Mouse (Mus musculus) spleen, adult 2 months (tissue): ENCODE results near the gene Ifna6. TPM values are rescaled to one million over a fixed set of nuclear protein-coding genes. Genes with fewer than 3 reads are reported as not detected.

Source experiments
- DNase-seq, 2 experiments: peaks; one replicate each; pipeline versions ENCODE4 v3.0.0 to v3.0.0-alpha.2; 2012 to 2021; ENCODE audit warnings: low spot score in 2 of 2, low read depth in 1 of 2
- H3K27ac ChIP-seq: fragments of 200-500 bp; 2 replicates; pipeline ENCODE4 v1.5.1; 2012; ENCODE audit warnings: low read length, inconsistent platforms; ENCODE audit not compliant: insufficient read depth
- H3K27me3 ChIP-seq: fragments of 200-500 bp; 2 replicates; pipeline ENCODE4 v1.6.1; 2012; ENCODE audit warnings: mild to moderate bottlenecking, moderate library complexity, low read length, inconsistent platforms; ENCODE audit not compliant: control insufficient read depth, insufficient read depth
- H3K36me3 ChIP-seq: fragments of 200-500 bp; 2 replicates; pipeline ENCODE4 v1.6.1; 2012; ENCODE audit warnings: mild to moderate bottlenecking, low read length, inconsistent platforms; ENCODE audit not compliant: control insufficient read depth, insufficient read depth
- H3K4me1 ChIP-seq: fragments of 200-500 bp; 2 replicates; pipeline ENCODE4 v1.6.1; 2011; ENCODE audit warnings: inconsistent platforms; ENCODE audit not compliant: control insufficient read depth, insufficient read depth, insufficient read length
- H3K4me3 ChIP-seq: fragments of 200-500 bp; 2 replicates; pipeline ENCODE4 v1.5.1; 2011; ENCODE audit warnings: mild to moderate bottlenecking, inconsistent platforms; ENCODE audit not compliant: insufficient read depth, insufficient read length; ENCODE audit errors: extremely low read depth
- CTCF ChIP-seq: fragments of 200-500 bp; IDR thresholded peaks from 2 replicates; pipeline ENCODE4 v1.5.1; 2011; ENCODE audit warnings: mild to moderate bottlenecking, inconsistent platforms; ENCODE audit not compliant: insufficient read depth, insufficient read length, insufficient replicate concordance; ENCODE audit errors: extremely low read depth
- POLR2A ChIP-seq: fragments of 200-500 bp; IDR thresholded peaks from 2 replicates; pipeline ENCODE4 v1.6.1; 2011; ENCODE audit warnings: low read depth, low read length, inconsistent platforms
- WGBS: fragments of 180-500 bp; shearing (Covaris S2); methylation state at CpG from one replicate; pipeline ENCODE4 v1.1.7; 2018; 5-methylcytosine and 5-hydroxymethylcytosine counted together
- polyA plus RNA-seq: library from polyadenylated mRNA; depleted of rRNA; stranded (reverse); fragments of >200 nt; gene quantifications from 2 replicates; pipeline ENCODE4 v1.2.3, GENCODE M21; 2012; rRNA removed

Gene Ifna6
- polyA plus RNA-seq, 1 experiment: not detected

DNA sequence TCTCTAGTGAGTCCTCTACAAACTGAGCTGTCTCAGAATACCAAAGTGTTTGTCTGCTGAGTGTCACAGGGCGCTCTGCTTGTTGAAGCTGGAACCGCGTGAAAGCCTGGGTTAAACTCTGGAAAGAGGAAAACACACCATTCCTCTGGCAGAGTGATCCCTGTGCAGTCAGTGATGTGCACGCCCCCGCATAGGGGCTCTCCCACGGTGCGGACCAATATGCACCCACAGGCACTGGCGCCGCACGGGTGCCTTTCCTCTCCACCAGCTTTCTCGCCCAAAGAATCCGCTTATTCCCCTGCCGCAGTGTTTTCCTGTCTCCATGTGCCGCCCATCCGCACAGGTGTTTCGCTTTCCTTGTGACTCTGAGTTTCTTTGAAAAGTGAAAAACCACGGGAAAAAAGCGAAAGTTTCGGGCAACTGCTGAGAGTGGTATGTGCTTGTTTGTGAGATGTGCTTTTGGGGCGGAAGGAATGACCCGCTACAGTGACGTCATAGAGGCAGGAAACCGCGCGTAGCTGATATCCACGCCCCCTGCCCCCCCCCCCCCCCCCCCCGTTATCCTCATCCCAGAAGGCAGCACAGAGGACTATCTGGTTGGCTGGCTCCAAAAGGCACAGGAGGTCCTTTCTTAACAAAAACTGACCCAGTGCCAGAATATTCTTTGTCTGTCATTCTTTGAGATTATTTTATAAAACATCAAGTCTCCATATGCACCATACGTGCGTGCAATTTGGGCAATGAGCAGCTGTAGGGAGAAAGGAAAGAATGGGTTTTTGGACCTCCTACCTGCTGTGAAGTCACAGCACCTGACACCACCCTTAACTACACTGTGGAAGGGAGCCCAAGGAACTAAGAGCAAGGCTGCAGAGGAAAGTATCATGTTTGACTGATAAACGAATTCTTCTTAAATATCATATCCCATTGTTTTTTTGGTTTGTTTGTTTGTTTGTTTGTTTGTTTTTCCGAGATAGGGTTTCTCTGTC lies 41.0 kb downstream of the Ifna6 start:
- peak; percentile 31 to 58 for DNase-seq
- Histone ChIP-seq H3K27me3 (no peaks in the 10 kb centered on the region), H3K4me3 (peak overlapping the region; percentile 62), H3K27ac (peak overlapping the region; percentile 42), H3K4me1 (peaks cover 9% of the 10 kb centered on the region; the same call in 1 of the 2 replicates), H3K36me3 (no peaks in the 10 kb centered on the region)
- no peak for TF ChIP-seq POLR2A
- no peak for TF ChIP-seq CTCF
- WGBS: 7% methylated on average over 31 of the region's 31 CpGs

DNA sequence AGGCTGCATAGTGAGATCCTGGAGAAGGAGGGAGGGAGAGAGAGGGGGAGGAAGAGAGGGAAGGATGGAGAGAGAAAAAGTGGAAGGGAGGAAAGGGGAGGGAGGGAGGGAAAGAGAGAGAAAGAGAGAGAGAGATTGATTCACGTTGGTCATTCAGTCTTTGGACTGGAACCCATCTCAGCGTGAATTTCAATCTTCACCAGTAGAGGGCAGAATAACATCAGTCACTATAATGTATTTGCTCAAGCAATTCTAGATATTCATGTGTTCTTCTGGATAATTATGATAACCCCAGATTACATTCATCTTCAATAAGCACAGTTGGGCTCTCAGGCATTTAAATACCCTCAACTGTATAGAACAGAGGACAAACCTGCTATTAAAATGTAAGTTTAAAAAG lies 45.5 kb downstream of the Ifna6 start:
- TF ChIP-seq POLR2A (no peak), CTCF (no peak)
- DNase-seq: no peak
- WGBS: 3% methylated on average over 2 of the region's 2 CpGs
- Histone ChIP-seq H3K27ac (no peak overlapping the region), H3K4me3 (no peak overlapping the region), H3K36me3 (no peaks in the 10 kb centered on the region), H3K27me3 (no peaks in the 10 kb centered on the region), H3K4me1 (0 out of 2 replicates have a peak, but pooled peaks cover under 1% of the 10 kb centered on the region)

DNA sequence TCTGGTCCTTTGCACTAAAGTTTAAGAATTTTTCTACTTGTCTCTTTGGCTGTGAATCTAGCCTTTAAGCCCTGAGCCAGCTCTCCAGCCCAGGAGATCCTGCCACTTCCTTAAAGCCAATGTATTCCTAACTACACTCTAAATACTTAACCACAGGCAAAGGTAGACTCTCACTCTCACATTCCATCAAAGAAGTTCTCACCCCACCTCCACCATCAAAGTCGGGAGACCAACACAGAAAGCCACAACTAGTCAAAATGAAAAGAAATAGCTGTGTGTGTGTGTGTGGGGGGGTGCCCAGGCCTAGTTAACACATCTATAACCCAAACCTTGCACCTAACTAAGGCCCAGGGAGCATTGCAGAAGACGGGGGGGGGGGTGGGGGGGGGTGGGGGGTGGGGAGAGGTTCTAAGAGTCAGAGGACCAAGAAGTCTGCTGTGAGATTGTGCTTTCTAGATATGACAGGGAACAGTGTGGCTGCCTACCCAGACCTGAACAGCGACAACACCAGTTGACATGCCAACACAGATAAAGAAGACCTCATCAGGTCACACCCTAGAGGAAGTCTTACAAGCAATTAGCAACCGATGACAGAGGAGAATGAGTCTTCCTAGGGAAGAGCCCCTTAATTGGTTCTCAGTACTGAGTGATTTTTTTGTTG lies 48.3 kb downstream of the Ifna6 start:
- Histone ChIP-seq H3K27ac (no peak overlapping the region), H3K4me1 (no peaks in the 10 kb centered on the region)

DNA sequence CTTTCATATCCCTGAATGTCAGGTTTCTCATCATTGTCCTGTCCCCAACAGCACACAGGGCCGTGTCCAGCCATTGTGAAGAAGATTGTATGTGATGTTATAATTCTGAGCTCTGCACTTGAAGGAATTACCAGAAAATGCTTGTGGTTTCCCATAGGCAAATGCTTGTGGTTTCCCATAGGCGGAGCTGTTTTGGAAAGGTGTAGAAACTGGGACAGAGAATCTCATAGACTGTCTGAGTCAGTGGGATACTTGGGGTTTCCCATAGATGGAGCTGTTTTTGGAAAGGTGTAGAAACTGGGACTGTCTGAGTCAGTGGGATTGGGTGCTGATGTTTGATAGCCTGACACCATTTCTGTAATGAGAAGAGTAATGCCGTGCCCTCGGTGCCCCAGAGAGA lies 49.3 kb downstream of the Ifna6 start:
- no peaks in the 10 kb centered on the region for H3K36me3 ChIP-seq
- H3K27ac ChIP-seq: no peak overlapping the region
- H3K4me3 ChIP-seq: no peak overlapping the region
- H3K4me1 ChIP-seq: no peaks in the 10 kb centered on the region
- WGBS: 63% methylated on average over 4 of the region's 4 CpGs
- no peaks in the 10 kb centered on the region for H3K27me3 ChIP-seq
- TF ChIP-seq POLR2A (no peak), CTCF (no peak)
- no peak for DNase-seq

More for the DNA sequence above, 48.3 kb downstream of the Ifna6 start:
- H3K4me3 ChIP-seq: no peak overlapping the region
- WGBS: 56% methylated on average over 4 of the region's 4 CpGs
- no peak for TF ChIP-seq POLR2A
- TF ChIP-seq CTCF: no peak
- no peaks in the 10 kb centered on the region for H3K36me3 ChIP-seq
- no peak for DNase-seq
- no peaks in the 10 kb centered on the region for H3K27me3 ChIP-seq

Other genes with a start within 250 kb of the Ifna6 start
- gene Ifna9, start 235.0 kb upstream of the Ifna6 start, polyA plus RNA-seq: not detected in 2 replicates
- not detected in 2 replicates for gene Ifna12, start 224.0 kb upstream of the Ifna6 start, polyA plus RNA-seq
- gene C87499, start 193.0 kb upstream of the Ifna6 start, polyA plus RNA-seq: not detected in 2 replicates
- not detected in 2 replicates for gene Ifna13, start 183.0 kb upstream of the Ifna6 start, polyA plus RNA-seq
- not detected in 2 replicates for gene Ifna16, start 150.5 kb upstream of the Ifna6 start, polyA plus RNA-seq
- not detected in 2 replicates for gene Ifna2, start 143.5 kb upstream of the Ifna6 start, polyA plus RNA-seq
- gene Ifnab, start 136.1 kb upstream of the Ifna6 start, polyA plus RNA-seq: not detected in 2 replicates
- gene Gm26566, start 105.6 kb upstream of the Ifna6 start, polyA plus RNA-seq: 0.18 and 0.45 TPM in 2 replicates
- gene Klhl9, start 105.0 kb upstream of the Ifna6 start, polyA plus RNA-seq: 8.4 and 11.4 TPM in 2 replicates
- not detected in 2 replicates for gene Gm13271, start 72.5 kb upstream of the Ifna6 start, polyA plus RNA-seq
- 0.07 TPM in 1 of 2 replicates, not detected in the other for gene Gm13283, start 67.3 kb upstream of the Ifna6 start, polyA plus RNA-seq
- not detected in 2 replicates for gene Gm13290, start 53.6 kb upstream of the Ifna6 start, polyA plus RNA-seq
- gene Gm13289, start 50.5 kb upstream of the Ifna6 start, polyA plus RNA-seq: not detected in 2 replicates
- gene Gm13272, start 47.6 kb upstream of the Ifna6 start, polyA plus RNA-seq: not detected in 2 replicates
- gene Ifnz, start 45.3 kb upstream of the Ifna6 start, polyA plus RNA-seq: not detected in 2 replicates
- not detected in 2 replicates for gene Gm13276, start 41.7 kb upstream of the Ifna6 start, polyA plus RNA-seq
- not detected in 2 replicates for gene Gm13277, start 38.8 kb upstream of the Ifna6 start, polyA plus RNA-seq
- not detected in 2 replicates for gene Gm13278, start 35.9 kb upstream of the Ifna6 start, polyA plus RNA-seq
- not detected in 2 replicates for gene Gm13275, start 32.9 kb upstream of the Ifna6 start, polyA plus RNA-seq
- not detected in 2 replicates for gene Gm13279, start 30.0 kb upstream of the Ifna6 start, polyA plus RNA-seq
- not detected in 2 replicates for gene Gm13285, start 27.8 kb upstream of the Ifna6 start, polyA plus RNA-seq
- not detected in 2 replicates for gene Gm13287, start 24.2 kb upstream of the Ifna6 start, polyA plus RNA-seq
- not detected in 2 replicates for gene Gm13288, start 21.9 kb upstream of the Ifna6 start, polyA plus RNA-seq
- not detected in 2 replicates for gene Ifna7, start 11.2 kb upstream of the Ifna6 start, polyA plus RNA-seq
- gene Ifna11, start 7.5 kb upstream of the Ifna6 start, polyA plus RNA-seq: not detected in 2 replicates
- not detected in 2 replicates for gene Ifna5, start 8.1 kb downstream of the Ifna6 start, polyA plus RNA-seq
- not detected in 2 replicates for gene Ifna4, start 14.4 kb downstream of the Ifna6 start, polyA plus RNA-seq
- gene Ifna1, start 22.7 kb downstream of the Ifna6 start, polyA plus RNA-seq: not detected in 2 replicates
- not detected in 2 replicates for gene Ifne, start 52.8 kb downstream of the Ifna6 start, polyA plus RNA-seq